Mouse (Mus musculus) embryonic facial prominence, embryonic 11.5 days (tissue): Measurements from ENCODE around the gene Hes6. TPM values are rescaled to one million over a fixed set of nuclear protein-coding genes. Genes with fewer than 3 reads are reported as not detected.

ENCODE experiments used
- ATAC-seq: fragments of 200-750 bp; cut with Nextera tagmentation; replicated peaks from 2 replicates; pipeline ENCODE4 v1.8.0; 2017; ENCODE audit warnings: low read depth; ENCODE audit not compliant: insufficient number of reproducible peaks, low FRiP score, low TSS enrichment
- DNase-seq: peaks from one replicate; pipeline ENCODE4 v3.0.0-alpha.2; 2015; ENCODE audit warnings: low spot score
- H3K27ac ChIP-seq: fragments of 300-500 bp; sonication (generic); replicated peaks from 2 replicates; pipeline ENCODE4 v1.5.1; 2014; ENCODE audit warnings: mild to moderate bottlenecking, low read depth, low read length, control low read depth
- H3K27me3 ChIP-seq: fragments of 300-500 bp; sonication (generic); 2 replicates; pipeline ENCODE4 v1.6.1; 2014; ENCODE audit warnings: mild to moderate bottlenecking, low read length, moderate library complexity, mixed read lengths; ENCODE audit not compliant: control insufficient read depth, insufficient read depth
- H3K36me3 ChIP-seq: fragments of 300-500 bp; sonication (generic); replicated peaks from 2 replicates; pipeline ENCODE4 v1.6.1; 2014; ENCODE audit warnings: low read depth, mild to moderate bottlenecking, low read length, moderate library complexity, mixed read lengths; ENCODE audit not compliant: control insufficient read depth, insufficient read depth
- H3K4me1 ChIP-seq: fragments of 300-500 bp; sonication (generic); 2 replicates; pipeline ENCODE4 v1.6.1; 2014; ENCODE audit warnings: low read length, mixed read lengths; ENCODE audit not compliant: control insufficient read depth, insufficient read depth
- H3K4me2 ChIP-seq: fragments of 300-500 bp; sonication (generic); 2 replicates; pipeline ENCODE4 v1.6.1; 2014; ENCODE audit warnings: low read depth, mild to moderate bottlenecking, control low read depth, low read length, moderate library complexity
- H3K4me3 ChIP-seq: fragments of 300-500 bp; sonication (generic); 2 replicates; pipeline ENCODE4 v1.5.1; 2014; ENCODE audit warnings: low read depth, low read length, control low read depth
- H3K9ac ChIP-seq: fragments of 300-500 bp; sonication (generic); replicated peaks from 2 replicates; pipeline ENCODE4 v1.6.1; 2014; ENCODE audit warnings: mild to moderate bottlenecking, control low read depth, low read length
- H3K9me3 ChIP-seq: fragments of 300-500 bp; sonication (generic); replicated peaks from 2 replicates; pipeline ENCODE4 v1.6.1; 2016; ENCODE audit warnings: mild to moderate bottlenecking, low read length, inconsistent platforms, mixed read lengths; ENCODE audit not compliant: control insufficient read depth
- WGBS: fragments of 180-500 bp; shearing (Covaris S2); extraction: QIAGEN DNeasy Blood & Tissue Kit; methylation state at CpG from one replicate; pipeline ENCODE4 v1.1.7; 2014; 5-methylcytosine and 5-hydroxymethylcytosine counted together
- polyA plus RNA-seq: library from polyadenylated mRNA; unstranded; fragments of >200 nt; fragmentation: Nextera tagmentation; extraction: Ambion mirVana; gene quantifications from 2 replicates; pipeline ENCODE4 v1.2.1, GENCODE M21; 2014

Hes6 gene
- polyA plus RNA-seq, 1 experiment from 2014 or later = 112 TPM

DNA sequence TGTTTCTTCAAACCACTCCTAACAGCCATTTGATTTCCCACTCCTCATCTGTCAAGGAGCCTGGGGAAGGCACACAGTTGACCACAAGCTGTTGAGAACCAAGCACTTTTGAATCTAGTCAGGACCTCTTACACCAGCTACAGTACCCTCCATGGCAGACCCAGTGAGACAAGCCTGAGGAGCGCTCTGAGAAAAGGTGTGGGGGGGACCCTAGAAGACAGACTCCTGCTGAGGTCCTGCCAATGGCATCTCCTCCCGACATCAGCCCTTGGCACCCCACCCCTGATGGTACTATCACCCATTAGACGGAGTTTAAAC lies 23.2 kb upstream of the Hes6 start:
- H3K4me2 ChIP-seq = no peak overlapping the region
- H3K9ac ChIP-seq = no peak overlapping the region
- no peaks in the 10 kb centered on the region for H3K9me3 ChIP-seq
- H3K4me1 ChIP-seq = no peaks in the 10 kb centered on the region
- no peak overlapping the region for H3K4me3 ChIP-seq
- H3K27me3 ChIP-seq = no peaks in the 10 kb centered on the region
- H3K36me3 ChIP-seq = no peaks in the 10 kb centered on the region
- H3K27ac ChIP-seq = no peak overlapping the region
- no peak for ATAC-seq
- DNase-seq = no peak
- WGBS = 79% methylated on average over 3 of the region's 3 CpGs

DNA sequence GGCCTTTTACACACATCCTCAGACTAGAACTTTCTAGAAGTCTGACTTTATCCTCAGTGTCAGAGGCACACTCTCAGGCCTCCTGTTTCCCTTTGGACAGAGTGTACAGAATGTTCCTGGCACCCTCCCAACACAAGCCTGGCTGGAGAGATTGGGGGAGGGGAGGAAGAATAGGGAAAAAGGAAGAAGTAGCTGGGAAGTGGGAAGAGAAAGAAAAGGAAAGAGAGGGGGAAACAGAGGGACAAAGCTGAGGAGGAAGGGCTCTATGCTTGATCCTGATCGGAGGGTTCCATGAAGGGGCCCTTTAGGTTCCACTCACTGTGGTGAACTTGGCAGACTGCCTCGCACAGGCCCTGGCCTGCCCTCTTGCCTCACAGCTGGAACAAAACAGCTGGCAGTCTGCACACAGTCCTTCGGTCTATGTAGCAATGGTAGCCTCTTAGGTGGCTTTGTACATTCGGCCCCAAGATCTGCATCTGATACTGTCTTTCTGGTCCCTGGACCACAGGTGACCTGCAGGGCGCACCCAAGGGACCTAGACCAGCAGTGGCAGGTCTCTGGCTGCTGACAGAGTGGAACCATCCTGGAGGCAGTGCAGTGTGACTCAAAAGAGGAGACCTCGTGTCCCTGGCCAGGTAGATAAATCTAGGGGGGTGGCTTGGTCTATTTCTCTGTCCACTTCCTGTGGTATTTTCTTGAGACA lies 22.7 kb upstream of the Hes6 start:
- 81% methylated on average over 6 of the region's 6 CpGs for WGBS
- H3K36me3 ChIP-seq = no peaks in the 10 kb centered on the region
- H3K4me1 ChIP-seq = no peaks in the 10 kb centered on the region
- no peaks in the 10 kb centered on the region for H3K9me3 ChIP-seq
- DNase-seq (no peak), ATAC-seq (no peak)
- H3K9ac ChIP-seq = no peak overlapping the region
- H3K27me3 ChIP-seq = no peaks in the 10 kb centered on the region
- H3K4me2 ChIP-seq = no peak overlapping the region
- H3K27ac ChIP-seq = no peak overlapping the region
- no peak overlapping the region for H3K4me3 ChIP-seq

DNA sequence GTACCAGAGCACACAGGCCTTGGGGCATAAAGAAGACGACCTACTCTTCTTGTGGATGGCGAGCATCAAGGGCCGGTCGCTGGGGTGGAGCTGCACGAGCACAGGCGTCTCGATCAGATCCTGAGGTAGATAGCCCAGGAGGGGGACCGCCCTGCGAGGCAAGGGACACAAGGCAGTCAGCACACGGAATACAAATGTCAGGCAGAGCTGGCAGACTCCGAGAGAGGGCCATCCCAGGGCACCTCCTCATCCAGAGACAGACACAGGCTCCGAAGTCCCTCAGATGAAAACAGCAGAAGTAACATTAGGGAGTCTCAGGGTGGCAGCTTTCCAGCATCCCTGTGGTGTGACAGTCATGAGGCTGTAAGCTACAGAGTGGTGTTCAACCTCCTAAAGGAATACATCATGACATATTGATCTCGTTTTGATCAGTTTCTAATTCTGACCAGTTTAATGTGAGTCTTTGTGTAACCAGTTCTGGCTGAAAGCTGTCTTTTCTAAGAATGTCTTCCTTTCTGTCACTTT lies 21.8 kb upstream of the Hes6 start:
- no peak overlapping the region for H3K27ac ChIP-seq
- H3K4me3 ChIP-seq = no peak overlapping the region
- no peaks in the 10 kb centered on the region for H3K4me1 ChIP-seq
- no peaks in the 10 kb centered on the region for H3K9me3 ChIP-seq
- 85% methylated on average over 13 of the region's 13 CpGs for WGBS
- no peak overlapping the region for H3K4me2 ChIP-seq
- ATAC-seq (no peak), DNase-seq (no peak)
- no peak overlapping the region for H3K9ac ChIP-seq
- no peaks in the 10 kb centered on the region for H3K36me3 ChIP-seq
- no peaks in the 10 kb centered on the region for H3K27me3 ChIP-seq

DNA sequence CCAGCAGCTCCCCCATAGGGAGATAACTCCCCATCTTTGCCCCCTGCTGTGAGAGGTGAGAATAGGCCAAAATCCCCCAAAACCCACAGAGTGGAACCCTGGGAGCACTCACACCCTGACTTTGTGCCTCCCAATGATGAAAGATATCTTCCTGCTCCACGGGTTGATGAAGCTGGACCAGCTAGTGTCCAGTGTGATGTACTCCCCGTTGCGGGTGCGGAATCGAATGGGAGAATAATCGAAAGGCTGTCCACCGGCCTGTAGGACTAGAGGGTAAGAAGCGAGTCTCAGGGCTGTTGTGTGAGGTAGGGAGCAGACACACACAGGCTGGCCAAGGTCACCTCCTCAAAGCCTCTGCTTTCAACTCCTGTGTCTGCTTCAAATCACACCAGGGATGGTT lies 21.1 kb upstream of the Hes6 start:
- no peak overlapping the region for H3K4me3 ChIP-seq
- H3K27me3 ChIP-seq = no peaks in the 10 kb centered on the region
- H3K9me3 ChIP-seq = no peaks in the 10 kb centered on the region
- no peaks in the 10 kb centered on the region for H3K36me3 ChIP-seq
- 89% methylated on average over 8 of the region's 8 CpGs for WGBS
- no peak overlapping the region for H3K9ac ChIP-seq
- ATAC-seq (no peak), DNase-seq (no peak)
- H3K27ac ChIP-seq = no peak overlapping the region
- no peak overlapping the region for H3K4me2 ChIP-seq
- no peaks in the 10 kb centered on the region for H3K4me1 ChIP-seq

DNA sequence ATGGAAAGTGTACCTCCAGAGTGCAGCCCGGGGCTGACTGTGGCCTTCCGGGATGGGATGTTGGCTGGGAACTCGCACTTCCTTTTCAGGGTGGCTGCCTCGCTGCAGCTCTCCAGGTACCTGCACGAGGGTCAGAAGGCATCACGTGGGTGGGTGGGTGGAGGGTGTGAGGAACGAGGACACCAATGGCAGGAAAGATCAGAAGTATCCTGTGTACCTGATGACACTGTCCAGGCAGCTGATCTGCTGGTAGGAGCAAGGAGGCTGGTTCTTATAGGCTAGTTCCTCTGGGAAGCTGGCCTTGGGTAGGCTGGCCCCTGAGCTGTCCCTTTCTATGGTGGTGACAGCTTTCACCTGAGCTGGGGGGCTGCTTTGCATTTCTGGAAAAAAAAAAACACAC lies 16.9 kb upstream of the Hes6 start:
- H3K4me1 ChIP-seq = no peaks in the 10 kb centered on the region
- H3K9ac ChIP-seq = no peak overlapping the region
- no peak overlapping the region for H3K27ac ChIP-seq
- no peak overlapping the region for H3K4me3 ChIP-seq
- no peaks in the 10 kb centered on the region for H3K36me3 ChIP-seq
- H3K27me3 ChIP-seq = no peaks in the 10 kb centered on the region
- DNase-seq (no peak), ATAC-seq (no peak)
- no peaks in the 10 kb centered on the region for H3K9me3 ChIP-seq
- no peak overlapping the region for H3K4me2 ChIP-seq
- 84% methylated on average over 7 of the region's 7 CpGs for WGBS

DNA sequence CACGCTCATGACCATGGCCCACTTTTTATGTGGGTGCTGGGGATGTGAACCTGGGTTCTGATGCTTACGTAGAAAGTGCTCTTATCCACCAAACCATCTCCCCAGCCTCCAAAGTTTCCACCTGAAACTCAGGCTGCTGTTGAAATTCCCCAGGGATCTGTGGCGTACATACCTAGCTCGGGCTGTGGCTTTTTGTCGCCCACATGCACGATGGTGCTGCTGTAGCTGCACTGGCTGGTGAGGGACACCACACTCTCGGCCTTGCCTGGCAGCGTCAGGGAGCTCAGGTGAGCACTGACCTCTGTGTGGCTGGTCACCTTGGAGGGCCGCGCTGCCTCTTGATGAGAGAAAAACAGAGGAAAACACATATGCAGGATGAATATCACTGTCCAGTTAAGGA lies 15.4 kb upstream of the Hes6 start:
- DNase-seq = no peak
- H3K4me2 ChIP-seq = no peak overlapping the region
- no peak overlapping the region for H3K4me3 ChIP-seq
- H3K4me1 ChIP-seq = no peaks in the 10 kb centered on the region
- WGBS = 89% methylated on average over 10 of the region's 10 CpGs
- no peaks in the 10 kb centered on the region for H3K9me3 ChIP-seq
- no peaks in the 10 kb centered on the region for H3K36me3 ChIP-seq
- H3K27me3 ChIP-seq = no peaks in the 10 kb centered on the region
- no peak overlapping the region for H3K27ac ChIP-seq
- no peak for ATAC-seq
- no peak overlapping the region for H3K9ac ChIP-seq

DNA sequence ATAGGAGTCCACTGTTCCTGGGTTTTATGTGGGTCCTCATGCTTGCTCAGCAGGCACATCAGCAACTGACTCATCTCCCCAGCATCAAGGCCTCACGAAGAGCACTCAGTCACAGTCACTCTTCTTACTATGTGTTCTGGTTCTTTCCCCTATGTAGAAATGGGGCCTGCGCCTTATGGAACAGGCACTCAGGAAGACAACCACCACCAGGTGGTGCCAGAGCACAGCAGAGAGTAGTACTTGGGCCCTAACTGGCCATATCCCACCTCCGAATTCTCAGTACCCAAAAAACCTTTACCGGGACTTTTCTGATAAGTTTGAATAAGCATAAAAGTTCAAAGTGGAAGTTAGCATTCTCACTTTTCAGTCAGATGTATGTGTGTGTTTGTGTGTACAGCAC lies 14.8 kb upstream of the Hes6 start:
- H3K4me2 ChIP-seq = no peak overlapping the region
- H3K36me3 ChIP-seq = no peaks in the 10 kb centered on the region
- H3K4me1 ChIP-seq = no peaks in the 10 kb centered on the region
- H3K27me3 ChIP-seq = no peaks in the 10 kb centered on the region
- H3K4me3 ChIP-seq = no peak overlapping the region
- no peak overlapping the region for H3K9ac ChIP-seq
- no peaks in the 10 kb centered on the region for H3K9me3 ChIP-seq
- ATAC-seq = no peak
- H3K27ac ChIP-seq = no peak overlapping the region
- 39% methylated on average over 4 of the region's 4 CpGs for WGBS
- peak; percentile 87 for DNase-seq

DNA sequence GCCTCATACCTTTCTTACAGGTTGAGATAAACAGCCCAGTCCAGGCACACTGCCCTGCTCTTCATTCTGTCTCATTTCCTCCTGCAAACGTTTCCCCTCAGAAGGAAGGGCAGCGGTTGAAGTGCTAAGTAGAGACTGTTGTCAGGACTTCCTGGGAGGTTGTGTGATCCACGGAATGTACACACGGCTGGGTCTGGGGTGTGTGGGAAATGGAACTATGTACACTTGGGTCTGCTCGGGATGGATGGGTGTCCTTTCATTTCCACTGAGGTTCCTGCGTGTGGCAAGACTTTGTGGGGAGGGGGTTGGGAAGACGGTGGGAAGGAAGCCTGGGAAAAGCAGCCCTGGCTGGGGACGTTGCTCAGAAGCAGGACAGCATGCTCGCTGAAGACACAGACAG lies 12.6 kb upstream of the Hes6 start:
- Histone ChIP-seq H3K4me1 (no peaks in the 10 kb centered on the region), H3K36me3 (no peaks in the 10 kb centered on the region), H3K9me3 (no peaks in the 10 kb centered on the region), H3K27me3 (no peaks in the 10 kb centered on the region), H3K4me3 (no peak overlapping the region), H3K27ac (no peak overlapping the region), H3K4me2 (no peak overlapping the region), H3K9ac (no peak overlapping the region)
- ATAC-seq = no peak
- 80% methylated on average over 9 of the region's 9 CpGs for WGBS
- no peak for DNase-seq
